Mouse (Mus musculus): ENCODE results near the gene 1700010B08Rik. TPM values are rescaled to one million over a fixed set of nuclear protein-coding genes. Genes with fewer than 3 reads are reported as not detected.
"Not testable (repeated sequence)": the region's sequence is repeated elsewhere in the genome, so short reads cannot be mapped to it uniquely, and the experiment has no call there.

Gene 1700010B08Rik
- not detected in 2 replicates for polyA plus RNA-seq (2011; ENCODE audit: insufficient read depth, insufficient read length, low replicate concordance, missing spikeins)

- H3K4me3 ChIP-seq (replicated peaks; ENCODE audit: control insufficient read depth, low read depth, low read length); H3K4me1 ChIP-seq (ENCODE audit: control insufficient read depth, insufficient read depth, low read length); H3K27ac ChIP-seq (ENCODE audit: control insufficient read depth, insufficient read depth, low read depth, low read length, poor library complexity): not testable (repeated sequence)
- 82% methylated on average over 7 of the region's 7 CpGs for WGBS
Measured at GRCm38 (mm10) chr2:173719115-173719514, at the start of gene 1700010B08Rik. 1700010B08Rik (plus strand) TSS chr2:173719415.

- WGBS, result 52% methylated on average over 2 of the region's 2 CpGs
- TF ChIP-seq POLR2A (IDR thresholded peaks at IDR 0.05; ENCODE audit: borderline replicate concordance, control insufficient read depth, low read depth, low read length) (no peak), CTCF (IDR thresholded peaks at IDR 0.05; ENCODE audit: control insufficient read depth, insufficient read depth, low read length) (no peak)
- H3K4me1 ChIP-seq (ENCODE audit: control insufficient read depth, insufficient read depth, low read length), result no peaks in the 10 kb centered on the region; the same call in 1 of the 2 replicates
Measured at GRCm38 (mm10) chr2:173672328-173672896, 46.8 kb upstream of the 1700010B08Rik start.

GRCm38 (mm10) chr2:173673469-173673868 is 45.7 kb upstream of the 1700010B08Rik start:
- Histone ChIP-seq H3K4me3 (replicated peaks; ENCODE audit: control insufficient read depth, low read depth, low read length) (no peak overlapping the region), H3K4me1 (ENCODE audit: control insufficient read depth, insufficient read depth, low read length) (no peaks in the 10 kb centered on the region; the same call in 1 of the 2 replicates), H3K27ac (ENCODE audit: control insufficient read depth, insufficient read depth, low read depth, low read length, poor library complexity) (no peak overlapping the region)
- TF ChIP-seq CTCF (IDR thresholded peaks at IDR 0.05; ENCODE audit: control insufficient read depth, insufficient read depth, low read length) (no peak), POLR2A (IDR thresholded peaks at IDR 0.05; ENCODE audit: borderline replicate concordance, control insufficient read depth, low read depth, low read length) (no peak)
- 66% methylated on average over 1 of the region's 1 CpGs for WGBS

More at GRCm38 (mm10) chr2:173672328-173672896, 46.8 kb upstream of the 1700010B08Rik start:
- Histone ChIP-seq H3K4me3 (replicated peaks; ENCODE audit: control insufficient read depth, low read depth, low read length) (no peak overlapping the region), H3K27ac (ENCODE audit: control insufficient read depth, insufficient read depth, low read depth, low read length, poor library complexity) (no peak overlapping the region)

- no peak for TF ChIP-seq CTCF (IDR thresholded peaks at IDR 0.05; ENCODE audit: control insufficient read depth, insufficient read depth, low read length)
- TF ChIP-seq POLR2A (IDR thresholded peaks at IDR 0.05; ENCODE audit: borderline replicate concordance, control insufficient read depth, low read depth, low read length), result no peak
- Histone ChIP-seq H3K4me3 (replicated peaks; ENCODE audit: control insufficient read depth, low read depth, low read length) (no peak overlapping the region), H3K27ac (ENCODE audit: control insufficient read depth, insufficient read depth, low read depth, low read length, poor library complexity) (no peak overlapping the region), H3K4me1 (ENCODE audit: control insufficient read depth, insufficient read depth, low read length) (no peaks in the 10 kb centered on the region)
- WGBS, result 87% methylated on average over 2 of the region's 2 CpGs
Measured at GRCm38 (mm10) chr2:173678593-173678992, 40.6 kb upstream of the 1700010B08Rik start.

- 49% methylated on average over 3 of the region's 3 CpGs for WGBS
- H3K4me3 ChIP-seq (replicated peaks; ENCODE audit: control insufficient read depth, low read depth, low read length), result no peak overlapping the region
- no peaks in the 10 kb centered on the region for H3K4me1 ChIP-seq (ENCODE audit: control insufficient read depth, insufficient read depth, low read length)
- no peak overlapping the region for H3K27ac ChIP-seq (ENCODE audit: control insufficient read depth, insufficient read depth, low read depth, low read length, poor library complexity)
- no peak for TF ChIP-seq POLR2A (IDR thresholded peaks at IDR 0.05; ENCODE audit: borderline replicate concordance, control insufficient read depth, low read depth, low read length)
- no peak for TF ChIP-seq CTCF (IDR thresholded peaks at IDR 0.05; ENCODE audit: control insufficient read depth, insufficient read depth, low read length)
Measured at GRCm38 (mm10) chr2:173679217-173679616, 40.0 kb upstream of the 1700010B08Rik start.

GRCm38 (mm10) chr2:173680153-173680552 is 39.1 kb upstream of the 1700010B08Rik start:
- 84% methylated on average over 1 of the region's 1 CpGs for WGBS
- H3K27ac ChIP-seq (ENCODE audit: control insufficient read depth, insufficient read depth, low read depth, low read length, poor library complexity), result no peak overlapping the region
- H3K4me1 ChIP-seq (ENCODE audit: control insufficient read depth, insufficient read depth, low read length), result no peaks in the 10 kb centered on the region
- H3K4me3 ChIP-seq (replicated peaks; ENCODE audit: control insufficient read depth, low read depth, low read length), result no peak overlapping the region
- TF ChIP-seq POLR2A (IDR thresholded peaks at IDR 0.05; ENCODE audit: borderline replicate concordance, control insufficient read depth, low read depth, low read length), result no peak
- TF ChIP-seq CTCF (IDR thresholded peaks at IDR 0.05; ENCODE audit: control insufficient read depth, insufficient read depth, low read length), result no peak

- 79% methylated on average over 10 of the region's 10 CpGs for WGBS
- Histone ChIP-seq H3K4me3 (replicated peaks; ENCODE audit: control insufficient read depth, low read depth, low read length) (no peak overlapping the region), H3K4me1 (ENCODE audit: control insufficient read depth, insufficient read depth, low read length) (peaks cover 2% of the 10 kb centered on the region; the same call in 1 of the 2 replicates), H3K27ac (ENCODE audit: control insufficient read depth, insufficient read depth, low read depth, low read length, poor library complexity) (no peak overlapping the region)
- TF ChIP-seq POLR2A (IDR thresholded peaks at IDR 0.05; ENCODE audit: borderline replicate concordance, control insufficient read depth, low read depth, low read length) (no peak), CTCF (IDR thresholded peaks at IDR 0.05; ENCODE audit: control insufficient read depth, insufficient read depth, low read length) (no peak)
Measured at GRCm38 (mm10) chr2:173682773-173683172, 36.4 kb upstream of the 1700010B08Rik start.

- H3K4me1 ChIP-seq (ENCODE audit: control insufficient read depth, insufficient read depth, low read length), result peaks cover 2% of the 10 kb centered on the region; the same call in 1 of the 2 replicates
- no peak overlapping the region for H3K27ac ChIP-seq (ENCODE audit: control insufficient read depth, insufficient read depth, low read depth, low read length, poor library complexity)
Measured at GRCm38 (mm10) chr2:173685781-173686361, 33.3 kb upstream of the 1700010B08Rik start.

More at GRCm38 (mm10) chr2:173685781-173686361, 33.3 kb upstream of the 1700010B08Rik start:
- H3K4me3 ChIP-seq (replicated peaks; ENCODE audit: control insufficient read depth, low read depth, low read length), result no peak overlapping the region
- TF ChIP-seq POLR2A (IDR thresholded peaks at IDR 0.05; ENCODE audit: borderline replicate concordance, control insufficient read depth, low read depth, low read length), result no peak
- no peak for TF ChIP-seq CTCF (IDR thresholded peaks at IDR 0.05; ENCODE audit: control insufficient read depth, insufficient read depth, low read length)
- 14% methylated on average over 3 of the region's 3 CpGs for WGBS

All from bone marrow, adult 2 months (tissue).